Mouse (Mus musculus): ENCODE results near the gene Ptrhd1.

Gene Ptrhd1

DNA sequence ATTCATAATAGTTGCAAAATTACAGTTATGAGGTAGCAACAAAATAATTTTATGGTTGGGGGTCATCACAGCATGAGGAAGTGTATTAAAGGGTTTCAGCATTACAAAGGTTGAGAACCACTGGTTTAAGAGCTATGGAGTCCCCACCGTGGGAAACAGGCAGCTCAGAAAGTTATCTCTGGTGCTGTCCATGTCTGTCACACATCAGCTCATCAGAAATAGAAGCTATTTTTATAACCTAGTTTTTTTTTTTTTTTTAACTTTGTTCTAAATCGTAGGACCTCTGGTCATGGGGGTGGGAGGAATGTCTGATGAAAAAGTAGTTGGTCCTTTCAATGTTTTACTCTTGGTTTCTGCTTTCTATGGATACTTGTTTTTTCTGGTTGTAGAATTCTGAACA, 10.0 kb downstream of the Ptrhd1 start:
- 66% methylated on average over 2 of the region's 2 CpGs for WGBS

DNA sequence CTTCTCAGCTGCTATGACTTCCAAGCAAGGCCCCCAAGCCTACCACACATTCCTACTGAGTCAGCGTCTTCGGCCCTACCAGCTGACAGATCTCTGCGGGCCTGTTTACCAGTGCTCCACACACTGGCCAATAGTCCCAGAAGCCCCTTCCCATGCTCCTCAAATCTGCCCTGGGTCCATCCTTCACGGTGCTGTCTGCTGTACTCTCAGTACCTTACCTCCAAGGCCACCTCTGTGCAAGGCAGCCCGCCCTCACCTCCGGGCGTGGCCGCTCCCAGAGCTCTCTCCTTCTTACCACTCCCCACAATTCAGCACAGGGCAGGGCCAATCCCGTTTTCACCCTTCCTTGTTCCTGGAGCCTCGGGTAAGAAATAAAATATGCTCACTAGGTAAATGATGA, 11.9 kb downstream of the Ptrhd1 start:
- WGBS = 89% methylated on average over 10 of the region's 10 CpGs

DNA sequence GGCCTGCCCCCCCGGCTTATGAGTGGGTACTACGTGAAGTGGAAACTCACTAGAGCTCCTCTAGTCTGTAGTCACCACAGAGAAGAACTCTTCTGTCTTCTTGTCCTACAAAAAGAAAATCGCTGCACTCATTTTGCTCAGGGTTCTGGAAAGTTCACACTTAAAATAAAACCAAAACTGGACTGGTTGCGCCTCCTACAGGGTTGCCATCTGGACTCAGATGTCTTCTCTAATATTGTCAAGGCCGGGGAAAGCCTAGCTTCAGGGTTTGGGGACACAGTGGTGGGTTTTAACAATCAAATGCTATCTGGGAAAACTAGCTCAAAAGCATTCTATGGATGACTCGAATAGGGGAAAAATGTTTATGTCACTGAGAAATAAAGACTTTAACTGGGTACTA, 16.0 kb downstream of the Ptrhd1 start:
- 72% methylated on average over 6 of the region's 6 CpGs for WGBS

DNA sequence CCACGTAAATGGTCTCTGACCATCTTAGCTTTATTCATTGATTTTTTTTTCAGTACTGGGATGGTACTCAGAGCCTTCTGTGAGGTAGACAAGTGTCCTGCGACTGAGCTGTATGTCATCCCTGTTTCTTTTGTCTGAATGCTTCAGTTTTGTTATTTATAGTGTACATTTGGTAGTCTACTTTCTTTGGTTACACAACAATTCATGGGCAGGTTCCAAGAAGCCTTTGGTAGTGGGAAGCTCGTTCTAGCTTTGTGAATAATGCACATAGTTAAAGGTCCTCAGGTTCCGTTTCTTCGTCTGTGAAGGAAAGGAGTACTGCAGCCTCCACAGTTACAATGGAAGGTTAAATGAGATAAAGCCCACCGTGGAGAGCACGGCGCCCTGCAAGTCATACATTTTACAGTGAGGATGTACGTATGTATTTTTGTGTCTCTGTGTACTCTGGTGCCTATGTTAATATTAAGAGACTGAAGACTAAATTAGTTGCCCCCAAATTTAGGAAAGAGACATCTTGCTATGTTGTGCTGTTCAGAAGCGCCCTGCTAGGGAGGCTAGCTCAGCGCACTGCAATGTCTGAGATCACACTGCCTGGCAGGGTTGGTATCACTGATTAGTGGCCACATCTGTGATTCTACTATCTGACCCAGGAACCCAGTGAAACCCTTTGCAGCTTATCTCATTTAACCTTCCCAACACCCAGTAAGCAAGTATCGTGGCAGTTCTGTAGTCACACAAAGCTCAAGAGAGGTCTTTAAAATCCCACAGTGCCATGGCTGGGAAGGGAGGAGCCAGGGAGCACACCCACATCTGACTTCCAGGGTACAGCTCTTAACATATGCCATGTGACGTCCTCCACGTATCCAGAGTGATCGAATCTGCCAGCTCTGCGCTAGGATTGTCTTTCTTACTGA, 19.2 kb downstream of the Ptrhd1 start:
- 72% methylated on average over 16 of the region's 16 CpGs for WGBS

DNA sequence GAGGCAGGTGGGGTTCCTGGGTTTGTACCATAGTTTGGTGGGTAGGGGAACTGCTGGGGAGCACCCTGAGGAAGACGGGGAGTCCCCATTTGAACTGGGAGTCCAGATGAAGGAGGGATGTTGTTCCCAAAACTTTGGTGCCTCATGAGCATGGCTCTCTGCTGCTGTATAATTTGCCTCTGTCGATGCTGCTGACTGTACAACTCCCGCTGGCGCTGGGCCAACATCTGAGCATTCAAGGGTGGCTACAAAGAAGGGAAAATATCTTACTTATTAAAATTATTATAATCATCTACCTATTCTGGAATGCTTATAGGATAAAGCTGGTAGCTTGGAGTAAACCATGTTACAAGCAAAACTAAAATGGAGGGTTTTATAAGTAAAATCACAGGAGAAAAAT, 33.9 kb downstream of the Ptrhd1 start:
- 90% methylated on average over 4 of the region's 4 CpGs for WGBS

DNA sequence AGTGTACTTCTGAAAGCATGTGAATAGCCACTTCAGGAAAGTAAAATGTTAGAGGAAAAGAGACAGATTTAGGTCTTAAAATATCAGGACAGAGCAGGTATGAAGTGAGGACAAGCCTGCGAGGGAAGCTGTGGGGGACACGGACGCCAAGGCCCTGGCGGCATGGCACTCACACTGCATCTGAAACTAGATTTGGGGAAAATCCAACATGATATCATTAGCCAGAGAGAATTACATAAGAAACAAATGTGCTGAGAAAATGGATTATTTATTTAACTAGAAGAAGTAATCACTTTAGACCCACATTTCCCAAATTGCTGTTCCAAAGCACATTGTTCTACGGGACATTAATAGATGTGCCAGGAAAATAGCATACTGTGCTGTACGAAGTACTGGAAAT, 37.3 kb downstream of the Ptrhd1 start:
- WGBS = 24% methylated on average over 6 of the region's 6 CpGs

DNA sequence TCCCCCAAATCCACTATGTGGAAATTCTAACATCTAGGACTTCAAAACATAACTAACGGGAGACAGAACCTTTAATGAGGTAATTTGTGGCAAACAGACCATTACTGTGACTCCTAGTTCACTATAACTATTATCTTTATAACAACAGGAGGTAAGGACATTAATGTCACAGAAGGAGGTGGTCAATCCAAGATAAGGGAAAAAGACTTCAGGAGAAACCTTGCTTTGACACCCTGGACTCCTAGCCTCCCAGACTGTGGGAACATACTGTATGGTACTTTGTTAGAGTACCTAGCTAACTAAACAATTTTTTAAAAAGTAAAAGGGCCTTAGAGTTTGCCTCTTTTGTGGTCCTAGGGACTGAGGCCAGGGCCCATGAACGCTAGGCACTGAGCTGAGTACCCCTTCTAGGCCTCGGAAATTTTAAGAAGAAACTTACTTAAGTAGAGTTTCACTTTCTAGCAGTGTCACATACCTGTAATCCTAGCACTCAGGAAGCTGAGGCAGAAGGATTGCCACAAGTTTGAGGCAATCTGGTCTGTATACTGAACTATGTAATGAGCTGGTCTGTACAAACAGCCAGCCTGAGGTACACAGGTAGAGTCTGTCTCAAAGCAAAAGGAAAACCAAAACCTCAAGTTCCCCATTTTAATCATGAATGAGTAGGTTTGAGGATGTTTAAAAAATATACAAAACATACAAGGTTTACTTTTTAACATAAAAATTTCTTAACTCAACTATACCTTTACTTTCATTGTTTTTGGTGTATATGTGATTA, 45.3 kb downstream of the Ptrhd1 start:
- WGBS = 93% methylated on average over 3 of the region's 3 CpGs

DNA sequence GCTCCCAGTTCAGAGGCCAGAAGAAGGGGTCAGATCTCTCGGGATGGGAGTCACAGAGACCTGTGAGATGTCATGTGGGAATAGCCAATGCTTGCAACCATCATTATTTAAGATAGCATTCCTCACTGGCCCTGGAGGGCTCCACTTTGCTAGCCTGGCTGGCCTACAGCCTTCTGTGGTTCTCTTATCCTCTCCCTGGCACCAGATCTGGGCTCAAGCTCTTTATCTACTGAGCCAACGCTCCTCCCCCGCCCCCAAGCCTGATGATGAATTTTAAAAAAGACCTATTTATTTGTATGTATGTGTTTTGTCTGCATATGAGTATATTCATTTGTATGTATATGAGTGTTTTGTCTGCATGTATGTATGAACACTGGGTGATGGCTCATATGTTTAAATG, 46.1 kb downstream of the Ptrhd1 start:
- 86% methylated on average over 3 of the region's 3 CpGs for WGBS

DNA sequence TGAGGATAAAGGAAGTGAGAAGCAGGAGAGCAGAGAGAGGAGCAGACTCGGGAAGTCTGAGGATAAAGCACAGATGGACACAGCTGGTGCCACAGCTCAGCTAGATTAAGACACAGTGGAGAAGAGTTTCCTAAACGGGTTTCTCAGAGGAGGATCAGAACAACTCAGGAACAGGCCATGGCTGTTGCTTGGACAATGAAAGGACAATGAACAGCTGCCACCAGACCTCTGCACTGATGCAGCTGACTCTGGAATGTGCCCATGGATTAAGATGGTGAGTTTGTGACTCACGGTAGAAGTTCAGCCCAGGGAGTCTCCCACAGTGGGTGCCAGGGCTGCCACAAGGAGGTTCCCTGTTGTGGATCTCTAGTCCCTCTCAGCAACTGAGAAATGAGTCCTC, 51.4 kb downstream of the Ptrhd1 start:
- WGBS = 15% methylated on average over 3 of the region's 3 CpGs

Measured in cerebral cortex, adult 2 months (tissue).